Mouse (Mus musculus) hindbrain, embryonic 12.5 days (tissue): ENCODE data around the gene Pdlim5. TPM values are rescaled to one million over a fixed set of nuclear protein-coding genes. Genes with fewer than 3 reads are reported as not detected.

Source experiments
- ATAC-seq: fragments of 200-750 bp; cut with Nextera tagmentation; 2 replicates; pipeline ENCODE4 v1.8.0; 2017; ENCODE audit warnings: moderate TSS enrichment; ENCODE audit not compliant: low FRiP score
- H3K27ac ChIP-seq: fragments of 300-500 bp; sonication (generic); 2 replicates; pipeline ENCODE4 v1.5.1; 2016; ENCODE audit warnings: mild to moderate bottlenecking
- H3K27me3 ChIP-seq: fragments of 300-500 bp; sonication (generic); 2 replicates; pipeline ENCODE4 v1.6.1; 2016; ENCODE audit warnings: mild to moderate bottlenecking
- H3K36me3 ChIP-seq: fragments of 300-500 bp; sonication (generic); 2 replicates; pipeline ENCODE4 v1.6.1; 2016; ENCODE audit warnings: mild to moderate bottlenecking
- H3K4me1 ChIP-seq: fragments of 300-500 bp; sonication (generic); 2 replicates; pipeline ENCODE4 v1.6.1; 2016
- H3K4me2 ChIP-seq: fragments of 300-500 bp; sonication (generic); replicated peaks from 2 replicates; pipeline ENCODE4 v1.6.1; 2016; ENCODE audit warnings: mild to moderate bottlenecking
- H3K4me3 ChIP-seq: fragments of 300-500 bp; sonication (generic); 2 replicates; pipeline ENCODE4 v1.5.1; 2016; ENCODE audit warnings: mild to moderate bottlenecking
- H3K9ac ChIP-seq: fragments of 300-500 bp; sonication (generic); 2 replicates; pipeline ENCODE4 v1.6.1; 2016; ENCODE audit warnings: mild to moderate bottlenecking, moderate library complexity
- H3K9me3 ChIP-seq: fragments of 300-500 bp; sonication (generic); replicated peaks from 2 replicates; pipeline ENCODE4 v1.6.1; 2016; ENCODE audit warnings: mild to moderate bottlenecking
- WGBS: fragments of 180-500 bp; shearing (Covaris S2); methylation state at CpG from one replicate; pipeline ENCODE4 v1.1.7; 2016; 5-methylcytosine and 5-hydroxymethylcytosine counted together
- polyA plus RNA-seq: library from polyadenylated mRNA; unstranded; fragments of >200 nt; fragmentation: Nextera tagmentation; extraction: Ambion mirVana; gene quantifications from 2 replicates; pipeline ENCODE4 v1.2.1, GENCODE M21; 2016

Gene Pdlim5
- polyA plus RNA-seq, 1 experiment from 2014 or later, result 20.2 TPM

GRCm38 (mm10) chr3:142348816-142349631, 46.5 kb downstream of the Pdlim5 start:
- 56% methylated on average over 5 of the region's 5 CpGs for WGBS
- H3K36me3 ChIP-seq, result no peaks in the 10 kb centered on the region
- peaks cover 6% of the 10 kb centered on the region; the same call in 1 of the 2 replicates for H3K9me3 ChIP-seq
- no peak overlapping the region for H3K4me3 ChIP-seq
- no peak overlapping the region for H3K4me2 ChIP-seq
- no peaks in the 10 kb centered on the region for H3K27me3 ChIP-seq
- no peak overlapping the region for H3K9ac ChIP-seq
- ATAC-seq, result no peak
- H3K27ac ChIP-seq, result no peak overlapping the region
- no peaks in the 10 kb centered on the region for H3K4me1 ChIP-seq

- H3K4me1 ChIP-seq, result no peaks in the 10 kb centered on the region
- no peak for ATAC-seq
- 86% methylated on average over 6 of the region's 6 CpGs for WGBS
- no peaks in the 10 kb centered on the region for H3K27me3 ChIP-seq
- peaks cover 6% of the 10 kb centered on the region; the same call in 1 of the 2 replicates for H3K9me3 ChIP-seq
- no peak overlapping the region for H3K9ac ChIP-seq
- no peak overlapping the region for H3K4me3 ChIP-seq
- no peak overlapping the region for H3K27ac ChIP-seq
- no peak overlapping the region for H3K4me2 ChIP-seq
- H3K36me3 ChIP-seq, result no peaks in the 10 kb centered on the region
These were observed 49.2 kb downstream of the Pdlim5 start for GRCm38 (mm10) chr3:142346261-142346660.

- H3K9me3 ChIP-seq, result peaks cover 6% of the 10 kb centered on the region; the same call in 1 of the 2 replicates
- no peaks in the 10 kb centered on the region for H3K4me1 ChIP-seq
- no peak overlapping the region for H3K9ac ChIP-seq
- H3K36me3 ChIP-seq, result no peaks in the 10 kb centered on the region
- no peak overlapping the region for H3K27ac ChIP-seq
- H3K4me3 ChIP-seq, result no peak overlapping the region
- WGBS, result 85% methylated on average over 8 of the region's 8 CpGs
- no peak for ATAC-seq
- H3K4me2 ChIP-seq, result no peak overlapping the region
- H3K27me3 ChIP-seq, result no peaks in the 10 kb centered on the region
These were observed 50.0 kb downstream of the Pdlim5 start for GRCm38 (mm10) chr3:142345235-142346125.

GRCm38 (mm10) chr3:142343786-142344185, 51.7 kb downstream of the Pdlim5 start:
- no peak overlapping the region for H3K27ac ChIP-seq
- H3K4me3 ChIP-seq, result no peak overlapping the region
- no peak for ATAC-seq
- no peaks in the 10 kb centered on the region for H3K27me3 ChIP-seq
- H3K4me1 ChIP-seq, result no peaks in the 10 kb centered on the region
- H3K36me3 ChIP-seq, result no peaks in the 10 kb centered on the region
- H3K9ac ChIP-seq, result no peak overlapping the region
- no peak overlapping the region for H3K4me2 ChIP-seq
- H3K9me3 ChIP-seq, result peaks cover 5% of the 10 kb centered on the region; the same call in 1 of the 2 replicates
- 84% methylated on average over 2 of the region's 2 CpGs for WGBS

- Histone ChIP-seq H3K4me1 (no peaks in the 10 kb centered on the region), H3K9ac (no peak overlapping the region), H3K4me2 (no peak overlapping the region), H3K9me3 (no peaks in the 10 kb centered on the region), H3K27ac (no peak overlapping the region), H3K36me3 (no peaks in the 10 kb centered on the region), H3K4me3 (no peak overlapping the region), H3K27me3 (no peaks in the 10 kb centered on the region)
- WGBS, result 81% methylated on average over 2 of the region's 2 CpGs
- ATAC-seq, result no peak
These were observed 54.8 kb downstream of the Pdlim5 start for GRCm38 (mm10) chr3:142340701-142341100.

- no peak for ATAC-seq
- no peaks in the 10 kb centered on the region for H3K4me1 ChIP-seq
- H3K36me3 ChIP-seq, result no peaks in the 10 kb centered on the region
- 74% methylated on average over 6 of the region's 6 CpGs for WGBS
- no peak overlapping the region for H3K9ac ChIP-seq
- H3K4me2 ChIP-seq, result no peak overlapping the region
- no peak overlapping the region for H3K27ac ChIP-seq
- no peaks in the 10 kb centered on the region for H3K9me3 ChIP-seq
- no peak overlapping the region for H3K4me3 ChIP-seq
- H3K27me3 ChIP-seq, result no peaks in the 10 kb centered on the region
These were observed 55.9 kb downstream of the Pdlim5 start for GRCm38 (mm10) chr3:142339440-142340251.

GRCm38 (mm10) chr3:142338058-142338457, 57.4 kb downstream of the Pdlim5 start:
- no peaks in the 10 kb centered on the region for H3K36me3 ChIP-seq
- no peaks in the 10 kb centered on the region for H3K4me1 ChIP-seq
- no peak overlapping the region for H3K9ac ChIP-seq
- no peak overlapping the region for H3K4me3 ChIP-seq
- H3K27ac ChIP-seq, result no peak overlapping the region
- no peak for ATAC-seq
- H3K9me3 ChIP-seq, result no peaks in the 10 kb centered on the region
- WGBS, result 78% methylated on average over 4 of the region's 4 CpGs
- H3K27me3 ChIP-seq, result no peaks in the 10 kb centered on the region
- H3K4me2 ChIP-seq, result no peak overlapping the region

- Histone ChIP-seq H3K27me3 (no peaks in the 10 kb centered on the region), H3K27ac (no peak overlapping the region), H3K4me3 (no peak overlapping the region), H3K36me3 (no peaks in the 10 kb centered on the region), H3K4me1 (no peaks in the 10 kb centered on the region), H3K9me3 (no peaks in the 10 kb centered on the region), H3K9ac (no peak overlapping the region), H3K4me2 (no peak overlapping the region)
- no peak for ATAC-seq
- 86% methylated on average over 3 of the region's 3 CpGs for WGBS
These were observed 61.0 kb downstream of the Pdlim5 start for GRCm38 (mm10) chr3:142334496-142334895.

- no peak overlapping the region for H3K4me3 ChIP-seq
- H3K27me3 ChIP-seq, result no peaks in the 10 kb centered on the region
- H3K36me3 ChIP-seq, result no peaks in the 10 kb centered on the region
- ATAC-seq, result no peak
- no peak overlapping the region for H3K27ac ChIP-seq
- H3K9me3 ChIP-seq, result no peaks in the 10 kb centered on the region
- H3K9ac ChIP-seq, result no peak overlapping the region
- 93% methylated on average over 1 of the region's 1 CpGs for WGBS
- H3K4me1 ChIP-seq, result no peaks in the 10 kb centered on the region
- H3K4me2 ChIP-seq, result no peak overlapping the region
These were observed 62.0 kb downstream of the Pdlim5 start for GRCm38 (mm10) chr3:142333458-142333857.

GRCm38 (mm10) chr3:142332716-142333115, 62.8 kb downstream of the Pdlim5 start:
- no peak overlapping the region for H3K4me3 ChIP-seq
- ATAC-seq, result no peak
- H3K36me3 ChIP-seq, result no peaks in the 10 kb centered on the region
- no peaks in the 10 kb centered on the region for H3K9me3 ChIP-seq
- H3K27ac ChIP-seq, result no peak overlapping the region
- H3K27me3 ChIP-seq, result no peaks in the 10 kb centered on the region
- H3K9ac ChIP-seq, result no peak overlapping the region
- no peak overlapping the region for H3K4me2 ChIP-seq
- 77% methylated on average over 4 of the region's 4 CpGs for WGBS
- no peaks in the 10 kb centered on the region for H3K4me1 ChIP-seq

GRCm38 (mm10) chr3:142331872-142332554, 63.5 kb downstream of the Pdlim5 start:
- H3K27ac ChIP-seq, result no peak overlapping the region
- H3K4me3 ChIP-seq, result no peak overlapping the region
- no peak overlapping the region for H3K9ac ChIP-seq
- WGBS, result 79% methylated on average over 4 of the region's 4 CpGs
- ATAC-seq, result no peak
- H3K36me3 ChIP-seq, result no peaks in the 10 kb centered on the region
- H3K4me1 ChIP-seq, result no peaks in the 10 kb centered on the region
- H3K9me3 ChIP-seq, result no peaks in the 10 kb centered on the region
- no peak overlapping the region for H3K4me2 ChIP-seq
- no peaks in the 10 kb centered on the region for H3K27me3 ChIP-seq
